Mouse (Mus musculus): Measurements from ENCODE around the gene Ptov1. TPM values are rescaled to one million over a fixed set of nuclear protein-coding genes. Genes with fewer than 3 reads are reported as not detected.
A peak's percentile ranks its signal among the peaks of the same experiment; 100 is the strongest.

Gene Ptov1
- polyA plus RNA-seq, 1 experiment, result 66.2 TPM

- H3K36me3 ChIP-seq (ENCODE audit: control insufficient read depth, insufficient read depth, low read length), result peaks cover 7% of the 10 kb centered on the region
- peaks cover 53% of the 10 kb centered on the region for H3K4me1 ChIP-seq (ENCODE audit: control insufficient read depth, insufficient read depth, insufficient read length)
- no peak for TF ChIP-seq POLR2A (IDR thresholded peaks at IDR 0.05; ENCODE audit: low read depth, low read length)
- TF ChIP-seq CTCF (IDR thresholded peaks at IDR 0.05; ENCODE audit: extremely low read depth, insufficient read depth, insufficient read length, insufficient replicate concordance), result no peak
- peak overlapping the region; percentile 64 for H3K4me3 ChIP-seq (ENCODE audit: extremely low read depth, insufficient read depth, insufficient read length)
- H3K27ac ChIP-seq (ENCODE audit: insufficient read depth, low read length), result peak overlapping the region; percentile 95
- no peak for DNase-seq (ENCODE audit: low read depth in 1 of 2, low spot score in 2 of 2)
- 53% methylated on average over 9 of the region's 9 CpGs for WGBS
- H3K27me3 ChIP-seq (ENCODE audit: control insufficient read depth, insufficient read depth, low read length), result no peaks in the 10 kb centered on the region
These were observed 33.0 kb downstream of the Ptov1 start for GRCm38 (mm10) chr7:44836423-44837053.

GRCm38 (mm10) chr7:44836016-44836404, 33.6 kb downstream of the Ptov1 start:
- H3K36me3 ChIP-seq (ENCODE audit: control insufficient read depth, insufficient read depth, low read length), result peaks cover 6% of the 10 kb centered on the region
- no peaks in the 10 kb centered on the region for H3K27me3 ChIP-seq (ENCODE audit: control insufficient read depth, insufficient read depth, low read length)
- WGBS, result 22% methylated on average over 3 of the region's 3 CpGs
- peak in 1 of 2 experiments; percentile 89 for DNase-seq (ENCODE audit: low read depth in 1 of 2, low spot score in 2 of 2)
- peak overlapping the region; percentile 95 for H3K27ac ChIP-seq (ENCODE audit: insufficient read depth, low read length)
- TF ChIP-seq POLR2A (IDR thresholded peaks at IDR 0.05; ENCODE audit: low read depth, low read length), result peak; percentile 54; the same call in 1 of the 2 replicates
- TF ChIP-seq CTCF (IDR thresholded peaks at IDR 0.05; ENCODE audit: extremely low read depth, insufficient read depth, insufficient read length, insufficient replicate concordance), result no peak
- H3K4me1 ChIP-seq (ENCODE audit: control insufficient read depth, insufficient read depth, insufficient read length), result peaks cover 53% of the 10 kb centered on the region
- H3K4me3 ChIP-seq (ENCODE audit: extremely low read depth, insufficient read depth, insufficient read length), result peak overlapping the region; percentile 64

- H3K27ac ChIP-seq (ENCODE audit: insufficient read depth, low read length), result peak overlapping the region; percentile 95
- no peak overlapping the region for H3K4me3 ChIP-seq (ENCODE audit: extremely low read depth, insufficient read depth, insufficient read length)
- WGBS, result 38% methylated on average over 1 of the region's 1 CpGs
- no peak for TF ChIP-seq POLR2A (IDR thresholded peaks at IDR 0.05; ENCODE audit: low read depth, low read length)
- TF ChIP-seq CTCF (IDR thresholded peaks at IDR 0.05; ENCODE audit: extremely low read depth, insufficient read depth, insufficient read length, insufficient replicate concordance), result no peak
- DNase-seq (ENCODE audit: low read depth in 1 of 2, low spot score in 2 of 2), result peak in 1 of 2 experiments; percentile 59
- H3K27me3 ChIP-seq (ENCODE audit: control insufficient read depth, insufficient read depth, low read length), result no peaks in the 10 kb centered on the region
- H3K4me1 ChIP-seq (ENCODE audit: control insufficient read depth, insufficient read depth, insufficient read length), result peaks cover 49% of the 10 kb centered on the region
- H3K36me3 ChIP-seq (ENCODE audit: control insufficient read depth, insufficient read depth, low read length), result peaks cover 5% of the 10 kb centered on the region; the same call in 1 of the 2 replicates
These were observed 34.1 kb downstream of the Ptov1 start for GRCm38 (mm10) chr7:44835373-44836015.

- no peak for DNase-seq (ENCODE audit: low read depth in 1 of 2, low spot score in 2 of 2)
- Histone ChIP-seq H3K4me1 (ENCODE audit: control insufficient read depth, insufficient read depth, insufficient read length) (peaks cover 32% of the 10 kb centered on the region), H3K27me3 (ENCODE audit: control insufficient read depth, insufficient read depth, low read length) (no peaks in the 10 kb centered on the region), H3K4me3 (ENCODE audit: extremely low read depth, insufficient read depth, insufficient read length) (no peak overlapping the region), H3K27ac (ENCODE audit: insufficient read depth, low read length) (no peak overlapping the region), H3K36me3 (ENCODE audit: control insufficient read depth, insufficient read depth, low read length) (peaks cover 24% of the 10 kb centered on the region)
- 87% methylated on average over 4 of the region's 4 CpGs for WGBS
- no peak for TF ChIP-seq POLR2A (IDR thresholded peaks at IDR 0.05; ENCODE audit: low read depth, low read length)
- TF ChIP-seq CTCF (IDR thresholded peaks at IDR 0.05; ENCODE audit: extremely low read depth, insufficient read depth, insufficient read length, insufficient replicate concordance), result no peak
These were observed 36.8 kb downstream of the Ptov1 start for GRCm38 (mm10) chr7:44832763-44833162.

- no peak for DNase-seq (ENCODE audit: low read depth in 1 of 2, low spot score in 2 of 2)
- TF ChIP-seq POLR2A (IDR thresholded peaks at IDR 0.05; ENCODE audit: low read depth, low read length), result no peak
- Histone ChIP-seq H3K27ac (ENCODE audit: insufficient read depth, low read length) (no peak overlapping the region), H3K36me3 (ENCODE audit: control insufficient read depth, insufficient read depth, low read length) (peaks cover 24% of the 10 kb centered on the region), H3K27me3 (ENCODE audit: control insufficient read depth, insufficient read depth, low read length) (no peaks in the 10 kb centered on the region), H3K4me1 (ENCODE audit: control insufficient read depth, insufficient read depth, insufficient read length) (peaks cover 19% of the 10 kb centered on the region; the same call in 1 of the 2 replicates), H3K4me3 (ENCODE audit: extremely low read depth, insufficient read depth, insufficient read length) (no peak overlapping the region)
- 89% methylated on average over 5 of the region's 5 CpGs for WGBS
These were observed 40.9 kb downstream of the Ptov1 start for GRCm38 (mm10) chr7:44828706-44829105.

GRCm38 (mm10) chr7:44826771-44827170, 42.8 kb downstream of the Ptov1 start:
- 59% methylated on average over 3 of the region's 3 CpGs for WGBS
- Histone ChIP-seq H3K27me3 (ENCODE audit: control insufficient read depth, insufficient read depth, low read length) (no peaks in the 10 kb centered on the region), H3K4me3 (ENCODE audit: extremely low read depth, insufficient read depth, insufficient read length) (no peak overlapping the region), H3K27ac (ENCODE audit: insufficient read depth, low read length) (peak overlapping the region; percentile 47; the same call in 1 of the 2 replicates), H3K4me1 (ENCODE audit: control insufficient read depth, insufficient read depth, insufficient read length) (peaks cover 19% of the 10 kb centered on the region; the same call in 1 of the 2 replicates), H3K36me3 (ENCODE audit: control insufficient read depth, insufficient read depth, low read length) (peaks cover 24% of the 10 kb centered on the region)
- TF ChIP-seq CTCF (IDR thresholded peaks at IDR 0.05; ENCODE audit: extremely low read depth, insufficient read depth, insufficient read length, insufficient replicate concordance) (no peak), POLR2A (IDR thresholded peaks at IDR 0.05; ENCODE audit: low read depth, low read length) (no peak)
- DNase-seq (ENCODE audit: low read depth in 1 of 2, low spot score in 2 of 2), result no peak

GRCm38 (mm10) chr7:44824872-44825271, 44.7 kb downstream of the Ptov1 start:
- peaks cover 22% of the 10 kb centered on the region; the same call in 1 of the 2 replicates for H3K4me1 ChIP-seq (ENCODE audit: control insufficient read depth, insufficient read depth, insufficient read length)
- no peak overlapping the region for H3K27ac ChIP-seq (ENCODE audit: insufficient read depth, low read length)
- TF ChIP-seq CTCF (IDR thresholded peaks at IDR 0.05; ENCODE audit: extremely low read depth, insufficient read depth, insufficient read length, insufficient replicate concordance), result peak; percentile 72; the same call in 1 of the 2 replicates
- no peak for TF ChIP-seq POLR2A (IDR thresholded peaks at IDR 0.05; ENCODE audit: low read depth, low read length)
- peaks cover 15% of the 10 kb centered on the region for H3K36me3 ChIP-seq (ENCODE audit: control insufficient read depth, insufficient read depth, low read length)
- H3K4me3 ChIP-seq (ENCODE audit: extremely low read depth, insufficient read depth, insufficient read length), result no peak overlapping the region
- WGBS, result 9% methylated on average over 3 of the region's 3 CpGs
- H3K27me3 ChIP-seq (ENCODE audit: control insufficient read depth, insufficient read depth, low read length), result no peaks in the 10 kb centered on the region
- peak in 1 of 2 experiments; percentile 83 for DNase-seq (ENCODE audit: low read depth in 1 of 2, low spot score in 2 of 2)
